Mouse (Mus musculus): ENCODE results near the gene Samd7. TPM values are rescaled to one million over a fixed set of nuclear protein-coding genes. Genes with fewer than 3 reads are reported as not detected.

Gene Samd7
- polyA plus RNA-seq, 1 experiment from 2014 or later = not detected

DNA sequence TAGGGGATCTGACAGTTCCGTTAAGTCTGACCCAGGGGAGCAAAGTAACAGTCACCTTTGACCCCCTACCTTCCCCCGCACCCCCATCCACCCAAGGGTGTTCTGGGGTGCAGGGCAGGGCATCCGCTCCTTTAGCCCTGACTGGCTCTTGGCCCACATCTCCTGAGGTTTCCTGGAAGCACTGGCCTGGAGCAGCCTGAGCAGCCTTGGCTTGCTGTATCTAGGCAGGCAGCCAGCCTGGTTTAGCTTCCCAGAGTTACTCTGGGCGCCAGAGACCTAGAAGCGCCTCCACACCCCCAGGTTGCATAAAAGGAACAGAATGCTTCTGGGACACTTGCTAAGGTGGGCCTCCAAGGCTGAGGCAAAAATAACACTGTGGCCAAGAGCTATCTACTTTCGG is 4.8 kb upstream of the Samd7 start:
- Histone ChIP-seq H3K9ac (ENCODE audit: low read depth, low read length) (no peak overlapping the region), H3K4me3 (ENCODE audit: low read length) (no peak overlapping the region), H3K27ac (ENCODE audit: low read depth, low read length) (no peak overlapping the region), H3K36me3 (ENCODE audit: control insufficient read depth, insufficient read depth, low read length) (no peaks in the 10 kb centered on the region), H3K9me3 (ENCODE audit: control insufficient read depth, low read length) (no peaks in the 10 kb centered on the region), H3K4me1 (ENCODE audit: control insufficient read depth, insufficient read depth, low read length) (no peaks in the 10 kb centered on the region), H3K27me3 (ENCODE audit: control insufficient read depth, insufficient read depth, low read length) (no peaks in the 10 kb centered on the region), H3K4me2 (replicated peaks; ENCODE audit: low read depth, low read length) (no peak overlapping the region)
- WGBS = 83% methylated on average over 6 of the region's 6 CpGs
- ATAC-seq (ENCODE audit: low FRiP score, low TSS enrichment) = peak; percentile 32

DNA sequence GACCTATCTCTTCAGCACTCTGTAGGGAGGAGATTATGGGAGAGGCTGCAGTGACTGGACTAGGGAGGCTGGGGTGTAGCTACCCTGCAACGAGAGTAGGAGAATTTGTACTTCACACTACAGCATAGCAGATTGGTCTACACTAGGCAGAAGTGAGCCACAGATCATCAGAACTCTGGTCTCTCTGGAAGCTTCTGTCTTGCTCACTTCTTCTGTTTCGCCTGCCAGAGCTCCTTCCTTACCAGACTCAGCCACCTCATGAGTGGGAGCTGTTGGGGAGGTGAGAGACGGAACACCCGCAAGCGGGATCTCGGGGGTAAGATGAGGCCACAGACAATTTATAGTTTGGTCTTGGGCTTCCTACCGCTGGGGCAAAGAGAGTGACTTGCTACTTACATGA is 3.2 kb upstream of the Samd7 start:
- no peaks in the 10 kb centered on the region for H3K9me3 ChIP-seq (ENCODE audit: control insufficient read depth, low read length)
- ATAC-seq (ENCODE audit: low FRiP score, low TSS enrichment) = no peak
- H3K4me3 ChIP-seq (ENCODE audit: low read length) = no peak overlapping the region
- H3K4me2 ChIP-seq (replicated peaks; ENCODE audit: low read depth, low read length) = no peak overlapping the region
- no peaks in the 10 kb centered on the region for H3K27me3 ChIP-seq (ENCODE audit: control insufficient read depth, insufficient read depth, low read length)
- H3K27ac ChIP-seq (ENCODE audit: low read depth, low read length) = no peak overlapping the region
- no peak overlapping the region for H3K9ac ChIP-seq (ENCODE audit: low read depth, low read length)
- no peaks in the 10 kb centered on the region for H3K36me3 ChIP-seq (ENCODE audit: control insufficient read depth, insufficient read depth, low read length)
- WGBS = 80% methylated on average over 7 of the region's 7 CpGs
- H3K4me1 ChIP-seq (ENCODE audit: control insufficient read depth, insufficient read depth, low read length) = no peaks in the 10 kb centered on the region

DNA sequence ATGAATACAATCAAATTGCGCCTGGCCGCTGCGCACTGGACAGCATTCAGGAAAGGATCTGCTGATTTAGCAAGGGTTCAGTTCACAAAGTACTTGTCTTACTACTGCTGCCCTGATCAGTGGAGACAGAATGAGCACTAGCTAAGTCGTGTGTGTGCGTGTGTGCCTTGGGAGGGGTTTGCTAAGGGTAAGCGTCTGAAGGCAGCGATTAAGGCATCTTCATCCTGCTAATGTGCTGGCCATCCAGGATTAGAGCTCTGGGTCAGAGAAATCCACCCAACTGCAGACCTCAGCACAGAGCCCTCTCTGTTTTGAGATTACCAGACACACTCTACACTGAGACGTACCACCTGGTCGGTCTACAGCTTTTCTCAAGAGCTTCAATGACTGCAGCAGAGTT is 2.2 kb downstream of the Samd7 start:
- H3K4me1 ChIP-seq (ENCODE audit: control insufficient read depth, insufficient read depth, low read length) = no peaks in the 10 kb centered on the region
- ATAC-seq (ENCODE audit: low FRiP score, low TSS enrichment) = no peak
- 91% methylated on average over 9 of the region's 9 CpGs for WGBS
- H3K4me2 ChIP-seq (replicated peaks; ENCODE audit: low read depth, low read length) = no peak overlapping the region
- H3K9me3 ChIP-seq (ENCODE audit: control insufficient read depth, low read length) = no peaks in the 10 kb centered on the region
- H3K4me3 ChIP-seq (ENCODE audit: low read length) = no peak overlapping the region
- no peaks in the 10 kb centered on the region for H3K36me3 ChIP-seq (ENCODE audit: control insufficient read depth, insufficient read depth, low read length)
- no peak overlapping the region for H3K9ac ChIP-seq (ENCODE audit: low read depth, low read length)
- H3K27ac ChIP-seq (ENCODE audit: low read depth, low read length) = no peak overlapping the region
- no peaks in the 10 kb centered on the region for H3K27me3 ChIP-seq (ENCODE audit: control insufficient read depth, insufficient read depth, low read length)

DNA sequence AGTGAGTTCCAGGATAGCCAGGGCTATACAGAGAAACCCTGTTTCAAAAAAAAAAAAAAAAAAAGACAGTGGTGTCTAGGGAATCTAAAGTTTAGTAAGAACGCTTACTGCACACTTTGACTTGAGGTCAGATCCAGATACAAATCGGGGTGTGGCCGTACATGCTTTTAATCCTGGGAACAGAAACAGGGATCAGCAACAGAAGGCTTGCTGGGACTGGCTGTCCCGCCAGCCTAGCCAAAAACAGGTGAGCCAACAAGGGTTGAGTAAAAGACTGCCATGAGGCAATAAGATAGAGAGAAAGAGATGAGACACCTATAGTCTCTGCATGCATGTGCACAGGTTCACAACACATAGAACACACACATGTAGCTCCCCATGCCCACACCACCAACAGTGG is 8.6 kb downstream of the Samd7 start:
- Histone ChIP-seq H3K9ac (ENCODE audit: low read depth, low read length) (no peak overlapping the region), H3K4me1 (ENCODE audit: control insufficient read depth, insufficient read depth, low read length) (no peaks in the 10 kb centered on the region), H3K27me3 (ENCODE audit: control insufficient read depth, insufficient read depth, low read length) (no peaks in the 10 kb centered on the region), H3K9me3 (ENCODE audit: control insufficient read depth, low read length) (no peaks in the 10 kb centered on the region), H3K36me3 (ENCODE audit: control insufficient read depth, insufficient read depth, low read length) (no peaks in the 10 kb centered on the region), H3K27ac (ENCODE audit: low read depth, low read length) (no peak overlapping the region), H3K4me2 (replicated peaks; ENCODE audit: low read depth, low read length) (no peak overlapping the region), H3K4me3 (ENCODE audit: low read length) (no peak overlapping the region)
- ATAC-seq (ENCODE audit: low FRiP score, low TSS enrichment) = no peak
- WGBS = 96% methylated on average over 4 of the region's 4 CpGs

DNA sequence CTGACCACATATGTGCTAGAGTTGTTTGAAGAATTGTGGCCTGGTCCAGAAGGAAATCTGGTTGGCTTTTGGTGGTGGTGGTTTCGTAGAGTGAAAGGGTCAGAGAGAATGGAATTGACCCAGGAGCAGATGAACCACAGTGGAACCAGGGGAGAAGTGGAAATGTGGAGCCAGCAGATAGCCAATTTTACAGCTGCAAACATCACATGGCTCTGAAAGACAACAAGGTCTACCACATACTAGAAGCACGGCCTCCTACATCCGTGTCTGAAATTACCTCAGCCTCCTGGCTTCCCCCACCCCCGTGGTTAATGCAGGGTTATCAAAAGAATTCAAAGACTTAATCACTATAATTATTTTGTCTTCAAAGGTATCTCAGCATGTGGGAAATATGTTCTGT is 18.8 kb downstream of the Samd7 start:
- Histone ChIP-seq H3K36me3 (ENCODE audit: control insufficient read depth, insufficient read depth, low read length) (no peaks in the 10 kb centered on the region), H3K9me3 (ENCODE audit: control insufficient read depth, low read length) (no peaks in the 10 kb centered on the region), H3K4me3 (ENCODE audit: low read length) (no peak overlapping the region), H3K27me3 (ENCODE audit: control insufficient read depth, insufficient read depth, low read length) (no peaks in the 10 kb centered on the region), H3K27ac (ENCODE audit: low read depth, low read length) (no peak overlapping the region), H3K4me2 (replicated peaks; ENCODE audit: low read depth, low read length) (no peak overlapping the region), H3K4me1 (ENCODE audit: control insufficient read depth, insufficient read depth, low read length) (no peaks in the 10 kb centered on the region), H3K9ac (ENCODE audit: low read depth, low read length) (no peak overlapping the region)
- no peak for ATAC-seq (ENCODE audit: low FRiP score, low TSS enrichment)
- 87% methylated on average over 4 of the region's 4 CpGs for WGBS

DNA sequence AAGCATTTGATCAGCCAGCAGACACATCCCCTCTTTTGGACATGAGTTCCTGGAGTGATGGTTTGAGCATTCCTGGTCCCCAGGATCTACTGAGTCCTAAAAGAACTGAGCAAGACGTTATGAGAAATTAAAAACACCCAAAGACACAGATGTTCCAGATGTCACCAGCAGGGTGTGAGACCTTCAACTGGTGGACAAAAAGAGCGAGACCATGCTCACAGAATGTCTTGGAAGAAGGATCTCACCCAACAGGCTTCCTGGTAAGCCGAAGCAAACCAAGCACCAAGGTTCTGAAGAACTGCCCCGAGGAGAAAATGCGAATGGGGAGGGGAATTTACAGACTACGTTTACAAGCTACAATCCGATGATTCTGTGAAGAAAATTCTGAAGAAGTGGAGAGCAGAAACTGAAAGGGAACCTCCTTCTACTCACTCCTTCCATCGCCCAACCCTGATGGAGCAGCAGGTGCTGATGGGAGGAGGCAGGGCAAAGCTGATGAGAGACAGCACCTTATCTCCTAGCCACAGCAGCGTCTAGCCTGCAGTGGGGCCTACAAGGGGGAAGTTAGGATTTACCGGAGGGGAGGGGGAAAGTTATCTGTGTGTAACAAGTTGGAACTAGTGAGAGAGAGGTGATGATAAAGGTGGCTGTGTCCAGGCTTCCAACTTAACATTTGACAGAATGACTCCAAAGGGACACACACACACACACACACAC is 19.4 kb downstream of the Samd7 start:
- H3K9me3 ChIP-seq (ENCODE audit: control insufficient read depth, low read length) = no peaks in the 10 kb centered on the region
- no peak overlapping the region for H3K27ac ChIP-seq (ENCODE audit: low read depth, low read length)
- H3K4me3 ChIP-seq (ENCODE audit: low read length) = no peak overlapping the region
- no peaks in the 10 kb centered on the region for H3K4me1 ChIP-seq (ENCODE audit: control insufficient read depth, insufficient read depth, low read length)
- no peak overlapping the region for H3K9ac ChIP-seq (ENCODE audit: low read depth, low read length)
- H3K36me3 ChIP-seq (ENCODE audit: control insufficient read depth, insufficient read depth, low read length) = no peaks in the 10 kb centered on the region
- WGBS = 79% methylated on average over 10 of the region's 10 CpGs
- no peaks in the 10 kb centered on the region for H3K27me3 ChIP-seq (ENCODE audit: control insufficient read depth, insufficient read depth, low read length)
- ATAC-seq (ENCODE audit: low FRiP score, low TSS enrichment) = no peak; the same call in 1 of the 2 replicates
- H3K4me2 ChIP-seq (replicated peaks; ENCODE audit: low read depth, low read length) = no peak overlapping the region

DNA sequence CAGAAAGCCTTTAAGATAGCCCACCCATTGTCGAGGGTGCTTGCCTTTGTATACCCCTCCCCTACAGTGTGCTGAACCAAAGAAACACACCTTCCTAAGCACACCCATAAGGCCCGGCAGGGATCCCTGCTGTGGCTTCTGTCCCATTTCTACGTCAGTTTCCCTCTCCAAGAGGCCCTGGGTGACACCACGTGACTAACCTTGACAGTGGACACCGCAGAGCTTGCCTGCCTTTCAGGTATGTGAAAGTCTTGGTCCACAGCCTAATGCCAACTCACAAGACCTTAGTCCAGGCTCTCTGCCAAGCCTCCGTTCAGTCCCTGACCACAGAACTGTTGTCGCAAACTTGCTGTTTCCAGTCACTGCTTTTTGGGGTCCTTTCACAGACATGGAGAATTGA is 20.1 kb downstream of the Samd7 start:
- Histone ChIP-seq H3K36me3 (ENCODE audit: control insufficient read depth, insufficient read depth, low read length) (no peaks in the 10 kb centered on the region), H3K9me3 (ENCODE audit: control insufficient read depth, low read length) (no peaks in the 10 kb centered on the region), H3K27ac (ENCODE audit: low read depth, low read length) (no peak overlapping the region), H3K4me1 (ENCODE audit: control insufficient read depth, insufficient read depth, low read length) (no peaks in the 10 kb centered on the region), H3K4me3 (ENCODE audit: low read length) (no peak overlapping the region), H3K4me2 (replicated peaks; ENCODE audit: low read depth, low read length) (no peak overlapping the region), H3K9ac (ENCODE audit: low read depth, low read length) (no peak overlapping the region), H3K27me3 (ENCODE audit: control insufficient read depth, insufficient read depth, low read length) (no peaks in the 10 kb centered on the region)
- WGBS = 78% methylated on average over 7 of the region's 7 CpGs
- no peak for ATAC-seq (ENCODE audit: low FRiP score, low TSS enrichment)

DNA sequence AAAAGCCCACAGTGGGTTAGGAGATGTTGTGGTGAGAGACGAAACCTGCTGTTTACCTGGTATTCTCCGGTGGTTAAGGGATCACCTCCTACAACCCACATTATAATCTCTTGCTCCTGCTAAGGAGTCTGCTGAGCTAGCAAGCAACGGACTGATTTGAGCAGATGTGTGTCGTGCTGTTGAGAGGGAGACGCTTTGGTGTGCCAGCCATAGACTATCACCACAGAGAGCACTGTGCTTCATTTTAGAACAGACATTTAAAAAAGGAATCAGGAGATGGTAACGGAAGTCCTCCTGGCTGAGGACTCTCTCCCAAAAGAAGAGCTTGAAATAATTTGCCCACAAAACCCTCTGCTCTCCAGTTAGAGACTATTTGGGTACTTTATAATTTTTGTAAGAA is 21.2 kb downstream of the Samd7 start:
- no peaks in the 10 kb centered on the region for H3K27me3 ChIP-seq (ENCODE audit: control insufficient read depth, insufficient read depth, low read length)
- WGBS = 91% methylated on average over 6 of the region's 6 CpGs
- ATAC-seq (ENCODE audit: low FRiP score, low TSS enrichment) = no peak
- H3K9me3 ChIP-seq (ENCODE audit: control insufficient read depth, low read length) = no peaks in the 10 kb centered on the region
- H3K36me3 ChIP-seq (ENCODE audit: control insufficient read depth, insufficient read depth, low read length) = no peaks in the 10 kb centered on the region
- H3K4me3 ChIP-seq (ENCODE audit: low read length) = no peak overlapping the region
- no peak overlapping the region for H3K9ac ChIP-seq (ENCODE audit: low read depth, low read length)
- H3K27ac ChIP-seq (ENCODE audit: low read depth, low read length) = no peak overlapping the region
- H3K4me2 ChIP-seq (replicated peaks; ENCODE audit: low read depth, low read length) = no peak overlapping the region
- H3K4me1 ChIP-seq (ENCODE audit: control insufficient read depth, insufficient read depth, low read length) = no peaks in the 10 kb centered on the region

DNA sequence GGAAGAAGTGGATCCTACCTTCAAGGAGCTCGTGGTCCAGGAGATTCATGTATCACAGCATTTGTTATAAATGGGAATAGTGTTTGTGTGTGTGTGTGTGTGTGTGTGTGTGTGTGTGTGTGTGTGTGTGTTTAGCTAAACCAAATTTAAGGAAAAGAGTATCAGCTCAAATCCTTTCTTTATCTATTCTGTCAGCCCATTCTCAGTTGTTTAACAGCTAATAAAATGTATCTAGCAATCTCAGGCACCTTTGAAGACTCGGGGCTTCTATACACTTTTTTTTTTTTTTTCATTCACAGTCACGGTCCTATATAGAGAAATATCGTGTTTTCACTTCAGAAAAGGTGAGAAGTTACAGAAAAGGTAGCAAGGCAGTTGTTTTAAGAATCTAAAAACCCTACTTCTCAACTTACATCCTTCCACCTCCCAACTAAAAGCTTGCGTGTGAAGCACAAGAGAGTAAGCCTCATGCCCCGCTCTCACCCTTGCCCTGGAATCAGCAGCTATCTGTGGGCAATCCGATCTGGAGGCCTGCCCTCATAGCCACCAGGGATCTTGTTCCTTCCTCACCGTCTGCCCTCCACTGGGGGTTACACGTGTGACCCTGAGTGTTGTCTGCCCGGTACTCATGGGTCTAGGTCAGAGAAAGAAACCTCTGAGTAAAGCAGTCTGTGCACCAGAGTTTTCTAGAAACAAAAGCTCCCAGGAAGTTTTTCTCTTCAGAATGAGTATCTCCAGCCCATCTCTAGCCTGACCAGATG is 23.8 kb downstream of the Samd7 start:
- H3K4me2 ChIP-seq (replicated peaks; ENCODE audit: low read depth, low read length) = no peak overlapping the region
- 56% methylated on average over 10 of the region's 10 CpGs for WGBS
- ATAC-seq (ENCODE audit: low FRiP score, low TSS enrichment) = no peak
- no peak overlapping the region for H3K4me3 ChIP-seq (ENCODE audit: low read length)
- no peak overlapping the region for H3K27ac ChIP-seq (ENCODE audit: low read depth, low read length)
- no peak overlapping the region for H3K9ac ChIP-seq (ENCODE audit: low read depth, low read length)
- no peaks in the 10 kb centered on the region for H3K27me3 ChIP-seq (ENCODE audit: control insufficient read depth, insufficient read depth, low read length)
- no peaks in the 10 kb centered on the region for H3K4me1 ChIP-seq (ENCODE audit: control insufficient read depth, insufficient read depth, low read length)
- H3K9me3 ChIP-seq (ENCODE audit: control insufficient read depth, low read length) = no peaks in the 10 kb centered on the region
- H3K36me3 ChIP-seq (ENCODE audit: control insufficient read depth, insufficient read depth, low read length) = no peaks in the 10 kb centered on the region

Measured in kidney, embryonic 14.5 days (tissue).